Mouse (Mus musculus) frontal cortex, postnatal 36 days (tissue): ENCODE measurements around the gene Klf17.
"Not testable (repeated sequence)": the region's sequence is repeated elsewhere in the genome, so short reads cannot be mapped to it uniquely, and the experiment has no call there.

ENCODE experiments used
- DNase-seq, 2 experiments: peaks; one replicate each; pipeline ENCODE4 v3.0.0; 2022; ENCODE audit warnings: low spot score in 2 of 2

Klf17 gene

DNA sequence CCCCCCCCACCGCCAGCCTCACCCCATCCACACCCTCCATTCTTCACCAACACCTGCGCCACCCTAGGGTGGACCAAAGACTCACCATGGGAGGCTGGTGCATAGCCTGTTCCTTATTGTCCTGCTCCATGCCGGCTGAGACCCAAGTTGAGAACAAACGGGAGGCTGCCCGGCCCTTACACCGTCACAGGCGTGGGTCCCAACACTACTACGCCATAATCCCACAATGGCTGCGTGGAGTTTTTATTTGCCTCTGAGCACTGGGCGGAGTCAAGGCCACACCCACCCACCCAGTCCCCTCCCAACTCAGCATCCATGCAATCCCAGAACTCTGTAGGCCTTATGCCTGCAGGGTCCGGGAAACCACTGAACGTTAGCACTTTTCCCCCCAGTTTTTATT is at the start of gene Klf17:
Klf17 (minus strand) TSS at position 233 of the 400 bp plus-strand sequence.
- DNase-seq: no peak

DNA sequence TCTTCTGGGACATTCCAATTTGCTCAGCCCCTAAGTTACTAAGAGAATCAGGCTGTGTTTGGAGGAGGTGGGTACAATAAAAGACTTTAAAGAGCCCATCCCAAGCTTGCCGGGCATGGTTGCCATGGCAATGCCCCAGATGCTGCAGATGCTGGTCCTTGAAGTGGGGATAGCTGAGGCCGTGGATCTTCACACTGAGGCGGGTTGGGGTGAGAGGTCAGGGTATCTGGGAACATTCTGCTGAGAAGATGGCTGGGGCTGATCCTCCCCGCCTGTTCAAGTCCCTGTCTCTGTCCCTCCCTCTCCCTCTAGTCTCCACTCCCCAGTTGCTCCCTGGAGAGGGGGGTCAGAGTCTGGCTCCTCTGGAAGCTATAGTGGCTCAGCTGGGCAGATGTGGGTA is 48.9 kb upstream of the Klf17 start:
- no peak for DNase-seq

DNA sequence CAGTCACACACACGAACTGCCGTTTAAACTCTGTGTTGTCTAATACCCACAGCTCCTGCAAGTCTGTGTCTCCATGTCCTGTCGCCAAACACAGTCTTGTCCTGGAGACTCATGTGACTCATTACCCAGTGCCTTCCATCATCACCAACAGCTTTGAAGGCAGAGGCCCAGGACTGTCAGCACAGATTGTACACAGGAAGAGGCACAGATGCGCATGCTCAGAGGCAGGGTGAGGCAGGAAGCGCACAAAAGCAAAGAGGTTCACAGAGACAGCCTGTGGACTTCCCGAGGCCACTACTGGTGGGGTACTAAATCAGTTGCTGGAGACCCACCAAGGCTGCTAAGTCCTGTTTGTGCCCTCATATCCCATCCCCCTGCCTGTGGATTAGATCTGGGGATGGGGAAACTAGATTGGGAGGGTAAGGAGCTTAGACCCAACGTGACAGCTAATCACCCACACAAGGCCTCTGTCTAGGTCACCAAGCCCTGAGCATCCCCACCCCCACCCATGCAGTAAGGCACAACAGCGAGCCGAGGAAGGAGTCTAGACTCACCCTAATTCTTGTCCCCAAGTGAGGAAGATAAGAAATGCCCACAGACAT is 48.2 kb upstream of the Klf17 start:
- no peak for DNase-seq

DNA sequence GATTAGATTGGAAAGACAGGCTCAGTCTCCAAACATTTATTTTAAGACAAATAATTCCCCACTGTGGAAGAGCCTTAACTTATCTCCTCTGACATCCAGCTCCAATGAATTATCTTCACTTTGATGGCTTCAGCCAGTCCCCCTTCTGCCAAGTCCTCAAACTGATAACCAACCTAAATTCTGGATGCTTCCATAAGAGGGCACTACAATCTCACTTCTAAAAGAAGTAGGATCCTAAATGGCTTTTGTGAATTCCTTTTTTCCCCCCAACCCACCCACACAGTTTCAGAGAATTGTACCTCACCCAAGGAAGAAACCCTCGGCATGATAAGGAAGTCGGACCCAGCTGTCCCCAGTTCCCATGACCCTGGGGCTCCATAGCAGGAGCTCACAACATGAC is 45.5 kb upstream of the Klf17 start:
- no peak for DNase-seq

DNA sequence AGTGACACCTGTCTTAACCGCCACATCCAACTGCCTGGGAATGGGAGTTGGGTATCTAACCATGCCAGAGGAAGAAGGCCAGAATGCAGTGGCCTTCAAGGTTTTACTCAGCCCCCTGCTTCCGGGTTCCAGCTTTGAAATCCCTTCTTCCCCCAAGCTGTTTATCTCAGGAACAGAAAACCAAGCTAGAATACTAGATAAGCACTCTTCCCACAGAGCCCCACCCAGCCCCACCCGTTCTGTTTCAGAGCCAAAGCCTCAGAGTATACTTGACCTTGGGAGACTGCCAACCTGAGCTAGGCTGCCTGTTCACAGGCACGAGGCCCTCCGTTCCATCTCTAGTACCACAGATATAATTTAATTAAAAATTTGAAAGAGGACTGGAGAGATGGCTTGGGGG is 41.5 kb upstream of the Klf17 start:
- DNase-seq: no peak

DNA sequence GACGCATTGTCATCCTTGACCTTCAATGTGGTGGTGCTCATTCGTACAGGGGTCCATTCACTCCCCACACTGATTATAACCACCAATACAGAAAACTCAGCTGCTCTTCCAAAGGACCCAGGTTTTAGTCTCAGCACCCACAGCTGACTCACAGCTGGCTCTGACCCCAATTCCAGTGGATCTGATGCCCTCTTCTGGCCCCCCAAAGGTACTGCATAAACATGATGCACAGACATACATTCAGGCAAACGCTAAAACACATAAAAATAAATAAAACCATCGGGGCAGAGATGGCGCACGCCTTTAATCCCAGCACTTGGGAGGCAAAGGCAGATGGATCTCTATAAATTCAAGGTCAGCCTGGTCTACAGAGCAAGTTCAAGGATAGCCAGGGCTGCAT is 34.5 kb upstream of the Klf17 start:
- no peak for DNase-seq

DNA sequence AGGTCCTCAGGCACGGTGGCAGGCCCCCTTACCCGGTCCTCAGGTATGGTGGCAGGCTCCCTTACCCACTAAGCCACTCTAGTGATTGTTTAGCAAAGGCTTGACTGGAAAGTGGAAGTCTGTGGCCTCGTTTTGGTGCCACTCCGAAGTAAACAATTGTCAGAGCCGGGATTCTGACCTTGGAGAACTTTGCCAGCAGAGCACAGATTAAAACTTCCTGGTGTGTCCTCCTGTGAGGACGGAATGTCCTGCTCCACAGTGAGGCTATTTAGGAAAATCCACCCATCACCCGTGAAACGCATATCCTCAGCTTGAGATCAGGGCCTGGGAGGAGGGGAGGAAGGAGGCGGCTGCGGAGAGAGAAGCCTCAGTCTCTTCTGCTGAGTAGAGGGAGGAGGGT is 22.9 kb upstream of the Klf17 start:
- DNase-seq: no peak

GRCm38 (mm10) chr4:117786963-117787362 is 21.5 kb upstream of the Klf17 start:
- DNase-seq: no peak

- DNase-seq: no peak
These were observed 17.5 kb upstream of the Klf17 start for GRCm38 (mm10) chr4:117782908-117783307.

- no peak for DNase-seq
These were observed 7.5 kb upstream of the Klf17 start for GRCm38 (mm10) chr4:117772960-117773359.

DNA sequence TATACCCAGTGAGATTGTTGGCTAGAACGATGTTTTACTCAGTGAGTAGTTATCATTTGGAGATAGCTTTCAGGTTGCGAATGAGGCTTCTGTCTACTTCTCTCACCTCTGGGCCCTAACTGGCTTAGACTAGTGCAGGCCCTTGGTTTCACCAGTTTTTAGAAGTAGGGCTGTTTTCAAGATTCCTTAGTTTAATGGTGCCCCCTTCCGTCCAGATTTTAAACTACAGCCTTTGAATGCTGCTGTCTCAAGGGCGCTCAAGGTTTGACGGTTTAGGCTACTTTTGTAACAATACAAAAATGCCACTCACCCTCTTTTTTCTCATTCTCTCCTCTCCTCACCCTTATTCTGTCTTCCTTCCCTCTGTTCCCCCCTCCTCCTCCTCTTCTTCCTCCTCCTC is 5.5 kb upstream of the Klf17 start:
- peak; percentile 73 to 92 for DNase-seq

DNA sequence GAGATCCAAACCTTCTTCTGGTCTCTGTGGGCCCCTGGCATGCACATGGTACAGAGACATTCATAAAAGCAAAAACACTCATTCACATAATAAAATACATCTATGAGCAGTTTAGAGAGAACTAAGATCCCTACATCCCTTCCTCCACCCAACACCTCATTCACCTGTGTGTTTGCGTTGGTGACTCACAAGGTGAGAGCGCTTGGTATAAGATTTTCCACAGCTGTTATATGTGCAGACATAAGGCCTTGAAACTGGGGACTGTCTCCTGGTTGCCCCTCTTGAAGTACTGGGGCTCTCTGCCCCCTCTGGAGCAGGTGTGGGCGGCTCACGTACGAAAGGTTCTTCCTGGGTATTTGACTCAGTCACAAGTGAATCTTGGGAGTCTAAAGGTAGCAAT is 5.3 kb downstream of the Klf17 start:
- DNase-seq: no peak

DNA sequence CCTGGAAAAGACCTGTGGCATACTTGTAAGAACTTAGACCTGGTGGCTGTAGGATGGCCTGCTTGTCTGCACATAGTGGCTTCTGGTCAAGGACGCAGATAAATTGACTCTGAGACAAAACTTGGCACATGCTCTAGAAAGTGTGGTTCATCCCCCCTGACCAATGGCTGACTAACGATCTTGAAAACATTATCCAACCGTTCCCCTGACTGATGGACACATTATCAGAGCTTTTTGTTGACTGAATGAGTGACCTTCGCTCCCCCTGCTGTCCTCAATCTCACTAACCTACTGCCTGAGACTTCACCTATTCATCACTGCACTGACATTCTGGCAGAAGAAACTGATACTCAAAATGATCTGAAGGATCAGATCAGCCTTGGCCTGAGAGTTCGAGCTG is 13.0 kb downstream of the Klf17 start:
- DNase-seq: not testable (repeated sequence)

DNA sequence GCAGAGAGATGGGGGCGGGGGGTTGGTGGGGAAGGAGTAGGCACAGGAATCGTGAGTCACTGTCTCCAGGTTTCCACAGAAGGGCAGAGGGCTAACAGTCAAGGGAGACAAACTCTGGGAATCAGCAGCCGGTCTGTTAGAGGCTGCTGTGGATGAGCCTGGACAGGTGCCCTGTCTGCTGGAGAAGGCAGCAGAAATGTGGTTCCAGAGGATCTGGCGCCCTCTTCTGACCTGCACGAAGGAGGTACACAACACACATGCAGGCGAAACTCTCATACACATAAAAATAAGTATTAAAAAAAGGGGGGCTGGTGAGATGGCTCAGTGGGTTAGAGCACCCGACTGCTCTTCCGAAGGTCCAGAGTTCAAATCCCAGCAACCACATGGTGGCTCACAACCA is 27.9 kb downstream of the Klf17 start:
- no peak for DNase-seq

DNA sequence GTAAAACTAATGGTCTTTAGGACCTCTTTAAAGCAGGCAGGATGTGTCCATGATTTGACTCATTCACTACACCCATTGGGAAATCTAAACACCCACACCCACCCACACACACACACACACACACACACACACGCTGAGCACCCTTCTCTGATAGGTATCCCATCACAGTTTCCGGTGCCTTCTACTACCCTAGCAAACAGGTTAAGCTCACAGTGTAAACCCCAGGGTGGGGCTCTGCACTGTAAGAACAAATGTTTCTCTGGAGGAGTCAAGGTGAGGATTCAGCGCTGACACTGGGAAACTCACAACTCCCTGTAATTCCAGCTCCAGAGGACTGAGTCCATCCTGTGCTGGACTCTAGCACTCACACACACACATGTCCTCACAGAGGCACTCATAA is 33.5 kb downstream of the Klf17 start:
- DNase-seq: no peak

- no peak for DNase-seq
These were observed 41.3 kb downstream of the Klf17 start, which contains the start of gene Gm12845 for GRCm38 (mm10) chr4:117724112-117724511. Gene Gm12845, plus strand, starts transcription at chr4:117724412.

- no peak for DNase-seq
These were observed 51.9 kb downstream of the Klf17 start for GRCm38 (mm10) chr4:117713303-117714098.

- DNase-seq: no peak
These were observed 53.1 kb downstream of the Klf17 start for GRCm38 (mm10) chr4:117712314-117712713.

- DNase-seq: no peak
These were observed 56.5 kb downstream of the Klf17 start for GRCm38 (mm10) chr4:117708780-117709550.
